Mouse (Mus musculus) kidney, adult 2 months (tissue): ENCODE measurements around the gene Ghsr. TPM values are rescaled to one million over a fixed set of nuclear protein-coding genes. Genes with fewer than 3 reads are reported as not detected.

ENCODE experiments used
- DNase-seq: peaks from one replicate; pipeline ENCODE4 v3.0.0; 2021
- H3K27ac ChIP-seq: fragments of 200-500 bp; 2 replicates; pipeline ENCODE4 v1.5.1; 2012; ENCODE audit warnings: low read depth, low read length, control low read depth, inconsistent platforms; ENCODE audit not compliant: insufficient read depth
- H3K27me3 ChIP-seq: fragments of 200-500 bp; replicated peaks from 2 replicates; pipeline ENCODE4 v1.6.1; 2012; ENCODE audit warnings: mild to moderate bottlenecking, moderate library complexity, low read length, inconsistent platforms; ENCODE audit not compliant: control insufficient read depth, insufficient read depth
- H3K36me3 ChIP-seq: fragments of 200-500 bp; 2 replicates; pipeline ENCODE4 v1.6.1; 2012; ENCODE audit warnings: mild to moderate bottlenecking, moderate library complexity, low read length, inconsistent platforms; ENCODE audit not compliant: control insufficient read depth, insufficient read depth
- H3K4me1 ChIP-seq: fragments of 200-500 bp; 2 replicates; pipeline ENCODE4 v1.6.1; 2011; ENCODE audit warnings: low read length; ENCODE audit not compliant: control insufficient read depth, insufficient read depth
- H3K4me3 ChIP-seq: fragments of 200-500 bp; 2 replicates; pipeline ENCODE4 v1.5.1; 2011; ENCODE audit warnings: mild to moderate bottlenecking, low read depth, low read length, control low read depth; ENCODE audit not compliant: insufficient read depth
- CTCF ChIP-seq: fragments of 200-500 bp; conservative IDR thresholded peaks from 2 replicates; pipeline ENCODE4 v1.5.1; 2011; ENCODE audit warnings: low read depth, mild to moderate bottlenecking, control low read depth, low read length, moderate library complexity, mixed read lengths; ENCODE audit not compliant: insufficient read depth, insufficient read length
- POLR2A ChIP-seq: fragments of 200-500 bp; IDR thresholded peaks from one replicate; pipeline ENCODE4 v1.6.1; 2011; ENCODE audit warnings: low read depth, low read length, control low read depth
- WGBS: fragments of 180-500 bp; shearing (Covaris S2); methylation state at CpG from one replicate; pipeline ENCODE4 v1.1.7; 2018; 5-methylcytosine and 5-hydroxymethylcytosine counted together
- polyA plus RNA-seq: library from polyadenylated mRNA; depleted of rRNA; stranded (reverse); fragments of >200 nt; gene quantifications from 2 replicates; pipeline ENCODE4 v1.2.3, GENCODE M21; 2012

Ghsr gene
- polyA plus RNA-seq, 1 experiment: not detected

DNA sequence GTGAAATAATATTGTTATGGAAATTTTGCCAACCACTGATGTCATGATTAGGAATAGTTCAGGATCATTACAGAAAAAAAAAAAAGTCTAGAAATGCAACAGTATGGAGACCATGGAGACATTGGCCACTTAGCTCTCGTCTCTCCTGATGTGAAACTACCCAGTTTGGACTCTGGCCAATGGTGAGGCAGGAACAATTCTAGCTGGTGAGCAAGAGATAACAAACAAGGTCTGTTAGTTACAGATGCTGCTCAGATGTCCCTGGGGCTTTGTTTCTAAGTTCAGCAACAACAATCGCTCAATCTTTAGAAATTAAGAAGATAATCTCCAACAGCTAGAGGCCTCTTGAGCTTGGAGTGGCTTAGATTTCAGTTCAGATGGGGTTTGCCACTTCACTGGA is 37.4 kb downstream of the Ghsr start:
- WGBS: 70% methylated on average over 2 of the region's 2 CpGs
- Histone ChIP-seq H3K36me3 (no peaks in the 10 kb centered on the region), H3K27ac (no peak overlapping the region), H3K4me1 (peaks cover 7% of the 10 kb centered on the region; the same call in 1 of the 2 replicates), H3K27me3 (no peaks in the 10 kb centered on the region), H3K4me3 (no peak overlapping the region)
- TF ChIP-seq CTCF: no peak
- no peak for TF ChIP-seq POLR2A
- no peak for DNase-seq

DNA sequence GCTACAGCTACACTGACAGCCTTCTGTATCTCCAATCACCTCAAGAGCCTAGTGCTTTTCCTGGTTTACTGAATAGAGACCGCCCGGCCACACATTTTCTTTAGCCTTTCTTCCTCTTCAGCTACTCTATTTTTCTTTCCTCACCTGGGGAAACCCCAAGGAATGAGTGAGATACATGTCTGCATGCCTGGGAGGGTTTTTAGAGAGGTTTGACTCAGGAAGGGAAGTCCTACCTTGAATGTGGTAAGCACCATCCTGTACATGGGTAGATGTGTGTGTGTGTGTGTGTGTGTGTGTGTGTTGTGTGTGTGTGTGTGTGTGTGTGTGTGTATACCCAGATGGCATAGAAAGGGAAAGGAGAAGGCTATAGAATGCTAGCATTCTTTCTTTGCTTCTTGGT is 40.1 kb downstream of the Ghsr start:
- TF ChIP-seq CTCF (no peak), POLR2A (no peak)
- 96% methylated on average over 2 of the region's 2 CpGs for WGBS
- Histone ChIP-seq H3K27ac (no peak overlapping the region), H3K4me3 (no peak overlapping the region), H3K4me1 (peaks cover 7% of the 10 kb centered on the region; the same call in 1 of the 2 replicates), H3K36me3 (no peaks in the 10 kb centered on the region), H3K27me3 (no peaks in the 10 kb centered on the region)
- DNase-seq: no peak

DNA sequence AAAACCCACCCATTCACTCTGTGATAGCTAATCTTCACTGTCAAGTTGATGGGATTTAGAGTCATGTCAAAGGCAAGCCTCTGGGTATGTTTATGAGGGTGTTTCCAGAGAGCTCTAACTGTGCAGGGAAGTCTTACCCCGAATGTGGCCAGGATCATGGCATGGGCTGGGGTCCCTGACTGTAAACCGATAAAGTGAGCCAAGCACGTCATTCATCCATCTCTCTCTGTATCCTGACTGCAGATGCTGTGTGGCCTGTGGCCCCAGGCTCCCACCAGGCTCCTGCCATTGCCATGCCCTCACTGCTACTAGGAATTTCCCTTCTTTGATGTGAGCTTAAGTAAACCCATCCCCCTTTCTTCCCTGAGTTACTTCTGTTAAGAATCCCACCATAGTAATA is 42.4 kb downstream of the Ghsr start:
- Histone ChIP-seq H3K36me3 (no peaks in the 10 kb centered on the region), H3K4me3 (no peak overlapping the region), H3K27ac (no peak overlapping the region), H3K27me3 (no peaks in the 10 kb centered on the region), H3K4me1 (no peaks in the 10 kb centered on the region)
- no peak for TF ChIP-seq POLR2A
- 85% methylated on average over 3 of the region's 3 CpGs for WGBS
- DNase-seq: no peak

DNA sequence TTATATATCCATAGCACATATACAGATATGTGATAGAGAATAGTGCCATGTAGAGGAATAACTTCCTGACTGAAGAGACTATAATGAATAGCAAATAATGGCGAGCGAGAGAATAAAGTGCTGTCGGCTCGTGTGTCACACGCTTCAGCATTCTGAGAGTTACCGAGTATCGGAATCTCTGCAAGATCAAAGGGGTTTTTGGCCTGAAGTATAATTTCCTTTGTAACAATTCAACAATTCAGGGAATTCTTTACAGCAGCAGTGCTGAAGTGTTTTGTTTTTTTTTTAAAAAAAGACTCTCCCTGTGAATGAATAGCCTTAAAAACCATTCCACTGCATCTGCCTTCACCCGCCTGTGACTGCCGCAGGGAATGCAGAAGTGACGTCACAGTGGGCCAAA is 45.6 kb downstream of the Ghsr start:
- Histone ChIP-seq H3K36me3 (no peaks in the 10 kb centered on the region; the same call in 1 of the 2 replicates), H3K27ac (no peak overlapping the region), H3K4me3 (no peak overlapping the region), H3K4me1 (no peaks in the 10 kb centered on the region), H3K27me3 (no peaks in the 10 kb centered on the region)
- no peak for TF ChIP-seq CTCF
- no peak for TF ChIP-seq POLR2A
- WGBS: 82% methylated on average over 10 of the region's 10 CpGs
- DNase-seq: no peak

DNA sequence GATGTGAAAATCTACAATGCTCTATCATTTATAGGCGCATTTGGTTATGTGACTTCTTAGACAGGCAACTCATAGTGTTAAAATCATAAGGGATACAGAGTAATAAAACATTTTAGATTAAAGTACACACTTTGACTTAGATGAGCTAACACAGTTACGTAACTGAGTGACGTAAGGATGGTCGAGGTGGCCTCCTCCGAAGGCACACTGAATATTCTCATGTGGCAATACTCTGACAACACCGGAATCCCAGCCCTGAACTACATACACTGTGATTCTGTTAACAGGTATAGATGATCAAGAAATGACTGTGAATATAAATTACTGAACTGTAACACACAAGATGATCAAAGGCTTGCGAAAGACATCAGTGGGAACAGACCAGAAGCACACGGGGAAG is 47.5 kb downstream of the Ghsr start:
- H3K36me3 ChIP-seq: no peaks in the 10 kb centered on the region; the same call in 1 of the 2 replicates
- 91% methylated on average over 8 of the region's 8 CpGs for WGBS
- TF ChIP-seq POLR2A: no peak

DNA sequence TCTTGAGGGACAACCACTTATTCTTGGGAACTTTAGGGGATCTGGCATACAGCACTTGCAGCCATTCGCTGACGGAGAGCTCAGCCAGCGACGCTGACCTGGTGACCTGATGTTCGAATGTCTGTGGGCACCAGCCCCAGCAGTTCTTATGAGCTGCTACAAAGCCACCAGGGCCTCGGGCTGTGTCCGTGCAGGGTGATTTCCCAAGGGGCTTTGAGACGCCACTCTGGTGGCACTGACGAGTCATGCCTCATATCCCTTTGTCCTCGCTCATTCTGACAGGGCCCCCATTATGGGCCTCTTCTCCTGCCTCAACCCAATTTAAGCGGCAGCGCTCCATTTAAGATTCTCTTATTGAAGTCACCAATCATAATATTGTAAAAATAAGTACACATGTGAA is 50.8 kb downstream of the Ghsr start:
- WGBS: 89% methylated on average over 12 of the region's 12 CpGs
- H3K27ac ChIP-seq: no peak overlapping the region
- H3K4me1 ChIP-seq: no peaks in the 10 kb centered on the region
- H3K36me3 ChIP-seq: peaks cover 3% of the 10 kb centered on the region; the same call in 1 of the 2 replicates
- DNase-seq: no peak
- no peak overlapping the region for H3K4me3 ChIP-seq
- no peaks in the 10 kb centered on the region for H3K27me3 ChIP-seq
- TF ChIP-seq CTCF (no peak), POLR2A (no peak)

More for the DNA sequence above, 47.5 kb downstream of the Ghsr start:
- H3K4me3 ChIP-seq: no peak overlapping the region
- no peaks in the 10 kb centered on the region for H3K27me3 ChIP-seq
- H3K4me1 ChIP-seq: no peaks in the 10 kb centered on the region
- no peak for DNase-seq
- no peak overlapping the region for H3K27ac ChIP-seq

DNA sequence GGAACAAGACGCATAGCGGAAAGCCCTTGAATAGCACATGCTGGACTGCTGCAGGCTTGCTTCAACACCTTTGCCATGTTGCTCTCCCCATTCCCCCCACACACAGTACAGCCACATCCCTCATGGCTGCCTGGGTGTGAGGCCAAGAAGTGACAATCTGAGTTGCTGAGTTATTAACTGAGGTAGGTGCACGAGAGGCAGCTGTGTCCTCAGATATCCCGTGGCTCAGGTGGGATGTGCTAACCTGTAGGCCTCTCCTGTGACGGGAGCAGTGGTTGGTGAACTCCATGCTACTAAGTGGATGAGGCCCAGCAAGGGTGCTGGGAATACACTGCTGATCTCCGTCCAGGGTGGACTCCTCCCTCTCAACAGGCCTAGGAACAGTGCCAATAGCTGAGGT is 51.4 kb downstream of the Ghsr start:
- Histone ChIP-seq H3K27ac (no peak overlapping the region), H3K36me3 (peaks cover 3% of the 10 kb centered on the region; the same call in 1 of the 2 replicates), H3K27me3 (no peaks in the 10 kb centered on the region), H3K4me1 (no peaks in the 10 kb centered on the region), H3K4me3 (no peak overlapping the region)
- 85% methylated on average over 6 of the region's 6 CpGs for WGBS
- no peak for DNase-seq
- TF ChIP-seq CTCF (no peak), POLR2A (no peak)
